Mouse (Mus musculus): Measurements from ENCODE around the gene Zfp652.
"Not testable (repeated sequence)": the region's sequence is repeated elsewhere in the genome, so short reads cannot be mapped to it uniquely, and the experiment has no call there.

Gene Zfp652

GRCm38 (mm10) chr11:95853684-95854083, 141.2 kb downstream of the Zfp652 start:
- DNase-seq (ENCODE audit: low read depth, low spot score), result no peak

- no peak for DNase-seq (ENCODE audit: low read depth, low spot score)
Observed at GRCm38 (mm10) chr11:95857306-95857705, 144.8 kb downstream of the Zfp652 start.

GRCm38 (mm10) chr11:95857716-95858527, 145.4 kb downstream of the Zfp652 start:
- DNase-seq (ENCODE audit: low read depth, low spot score), result no peak

GRCm38 (mm10) chr11:95858528-95859467, 146.3 kb downstream of the Zfp652 start:
- DNase-seq (ENCODE audit: low read depth, low spot score), result peak; percentile 93

- peak; percentile 47 for DNase-seq (ENCODE audit: low read depth, low spot score)
Observed at GRCm38 (mm10) chr11:95859468-95859855, 147.0 kb downstream of the Zfp652 start.

GRCm38 (mm10) chr11:95860071-95860490, 147.6 kb downstream of the Zfp652 start:
- DNase-seq (ENCODE audit: low read depth, low spot score), result peak; percentile 52

GRCm38 (mm10) chr11:95861397-95861796, 148.9 kb downstream of the Zfp652 start:
- DNase-seq (ENCODE audit: low read depth, low spot score), result no peak

GRCm38 (mm10) chr11:95869442-95869841, 157.0 kb downstream of the Zfp652 start:
- no peak for DNase-seq (ENCODE audit: low read depth, low spot score)

- no peak for DNase-seq (ENCODE audit: low read depth, low spot score)
Observed at GRCm38 (mm10) chr11:95869918-95870470, 157.5 kb downstream of the Zfp652 start.

GRCm38 (mm10) chr11:95875804-95876203, 163.3 kb downstream of the Zfp652 start:
- no peak for DNase-seq (ENCODE audit: low read depth, low spot score)

- peak; percentile 52 for DNase-seq (ENCODE audit: low read depth, low spot score)
Observed at GRCm38 (mm10) chr11:95876296-95876695, 163.8 kb downstream of the Zfp652 start.

GRCm38 (mm10) chr11:95879861-95880260, 167.4 kb downstream of the Zfp652 start:
- DNase-seq (ENCODE audit: low read depth, low spot score), result not testable (repeated sequence)
